Mouse (Mus musculus) stomach, postnatal 0 days (tissue): ENCODE results near the gene Lmod1.

Source experiments
- CTCF ChIP-seq: IDR thresholded peaks from 2 replicates; pipeline ENCODE4 v1.5.1; 2016; ENCODE audit warnings: antibody characterized with exemption, low read depth, mild to moderate bottlenecking, moderate library complexity
- EP300 ChIP-seq: optimal IDR thresholded peaks from 2 replicates; pipeline ENCODE3; 2016; ENCODE audit warnings: antibody characterized with exemption

DNA sequence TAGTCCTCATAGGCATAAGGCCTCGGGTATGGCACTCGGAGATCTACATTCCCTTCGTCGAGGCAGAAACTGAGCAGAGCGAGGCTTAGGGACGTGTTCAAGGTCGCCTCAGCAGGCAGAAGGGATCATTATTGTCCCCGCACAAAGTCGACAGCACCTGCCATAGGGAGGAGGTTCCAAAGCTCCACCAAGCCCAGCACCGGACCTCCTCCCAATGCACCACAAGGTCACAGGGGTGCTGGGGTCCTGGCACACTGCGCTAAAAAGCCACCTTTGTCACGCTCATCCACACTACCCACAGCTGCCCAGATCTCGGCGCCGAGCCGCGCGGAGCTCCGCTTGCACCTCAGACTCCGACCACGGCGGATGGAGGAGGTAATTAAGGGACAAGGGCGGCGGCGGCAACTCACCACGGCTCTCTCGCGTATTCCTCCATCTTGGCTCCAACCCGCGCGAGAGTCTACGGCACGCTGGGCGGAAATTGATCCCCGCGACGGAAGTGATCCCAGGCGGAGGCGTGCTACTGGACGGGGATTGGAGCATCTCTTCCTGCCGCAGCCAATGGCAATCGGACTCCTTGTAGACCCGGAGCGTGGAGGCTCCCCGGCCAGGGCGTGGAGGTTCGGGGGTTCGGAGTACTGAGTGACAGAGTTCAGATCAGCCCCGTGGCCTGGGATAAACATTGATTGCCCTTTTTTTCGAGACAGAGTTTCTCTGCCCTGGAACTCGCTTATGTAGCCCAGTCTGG lies 11.1 kb upstream of the Lmod1 start, which contains the start of gene Timm17a:
- TF ChIP-seq CTCF, result no peak
- TF ChIP-seq EP300, result no peak
